ENCODE assay signal across 10 mouse cellular contexts in genomic region chr7:6265695-6266094, GRCm38 (mm10). TPM values are rescaled to one million over a fixed set of nuclear protein-coding genes. Genes with fewer than 3 reads are reported as not detected.
DNase-seq lines count a peak whose midpoint lies in the region; ATAC-seq and TF ChIP-seq lines count a peak whose summit lies in the region.
"Had no signal": no experiment of that assay in that cellular context is flagged by ENCODE, and none has a peak within 500 bp of the region (broad histone marks: within the 10 kb centered on the region; RNA-seq: fewer than 3 reads in every experiment).

No protein-coding gene starts in this region.

- ATAC-seq in Patski: no peak

- peak; percentile 13 for DNase-seq in left cerebral cortex, postnatal 4 days
- DNase-seq in left cerebral cortex, adult 9 months (ENCODE audit: low spot score in 2 of 2): no peak
- DNase-seq in Patski (ENCODE audit: low read depth, low spot score) (no peak), adipocyte (ENCODE audit: low spot score) (no peak)
- peak; percentile 61 for DNase-seq in c-Kit-positive CD71-positive TER-119-positive erythroid progenitor cells, embryonic 14.5 days (ENCODE audit: low spot score)
- peak; percentile 35 to 52 for DNase-seq in natural killer cell, adult 2 months (ENCODE audit: low spot score in 2 of 2)
- no peak for DNase-seq in right cerebral cortex, adult 18-20 months
- DNase-seq in left cerebral cortex, adult 8-10 months (ENCODE audit: low spot score in 2 of 2): no peak

- POLR2A ChIA-PET in Patski (lab: Charles Lee): no interaction called here

- in situ Hi-C loops in Patski (cut with MboI; ENCODE audit: low pct_unique_long_range_greater_than_20kb): no loop called here

- peak; percentile 51 for TF ChIP-seq CTCF in Patski (IDR thresholded peaks at IDR 0.05)

- H3K27me3 ChIP-seq in Patski: peaks cover 13% of the 10 kb centered on the region

- intact Hi-C loops in left cerebral cortex, postnatal 4 days (cut with DNase I): no loop called here

- CTCF ChIA-PET in Patski (lab: Charles Lee): interaction anchor here (1.4 kb wide), 1 partner anchor 8 kb away, joined by 5 read pairs; no protein-coding TSS in a partner anchor

RNA-seq across cellular contexts. Expression of gene Epp13, which starts 13.2 kb away (rescaled TPM):
- total RNA-seq in left cerebral cortex, postnatal 4 days (2021): not detected
- not detected for polyA plus RNA-seq in Patski (2021)
- total RNA-seq in left cerebral cortex, adult 8-10 months (2022): not detected
- polyA plus RNA-seq: erythroblast, embryonic 14.5 days; stomach, embryonic 16.5 days had no signal

RNA-seq across cellular contexts. Expression of gene Zfp667, which starts 20.7 kb away (rescaled TPM):
- 10 to 100 TPM; 10.1 to 12.2 TPM for total RNA-seq in left cerebral cortex, postnatal 4 days (2021)
- polyA plus RNA-seq in Patski (2021): 3.6 TPM
- total RNA-seq in left cerebral cortex, adult 8-10 months (2022): 10 to 100 TPM; 10.8 to 16.0 (median 12.8) TPM

RNA-seq across cellular contexts. Expression of gene Zscan5b, which starts 43.6 kb away (rescaled TPM):
- total RNA-seq in left cerebral cortex, postnatal 4 days (2021): not detected
- polyA plus RNA-seq in Patski (2021): not detected
- total RNA-seq in left cerebral cortex, adult 8-10 months (2022): not detected
- polyA plus RNA-seq: erythroblast, embryonic 14.5 days; stomach, embryonic 16.5 days had no signal

Comparison
In these comparisons a context has a peak if more than half of its experiments do, and no peak if none do; other contexts are left out.
1. DNase-seq: peak in left cerebral cortex, postnatal 4 days (single experiment), c-Kit-positive CD71-positive TER-119-positive erythroid progenitor cells, embryonic 14.5 days (single experiment) and natural killer cell, adult 2 months (2 of 2); none in left cerebral cortex, adult 9 months (0 of 2), Patski (single experiment), right cerebral cortex, adult 18-20 months (single experiment), left cerebral cortex, adult 8-10 months (0 of 2) and adipocyte (single experiment).